In the genomic region with DNA sequence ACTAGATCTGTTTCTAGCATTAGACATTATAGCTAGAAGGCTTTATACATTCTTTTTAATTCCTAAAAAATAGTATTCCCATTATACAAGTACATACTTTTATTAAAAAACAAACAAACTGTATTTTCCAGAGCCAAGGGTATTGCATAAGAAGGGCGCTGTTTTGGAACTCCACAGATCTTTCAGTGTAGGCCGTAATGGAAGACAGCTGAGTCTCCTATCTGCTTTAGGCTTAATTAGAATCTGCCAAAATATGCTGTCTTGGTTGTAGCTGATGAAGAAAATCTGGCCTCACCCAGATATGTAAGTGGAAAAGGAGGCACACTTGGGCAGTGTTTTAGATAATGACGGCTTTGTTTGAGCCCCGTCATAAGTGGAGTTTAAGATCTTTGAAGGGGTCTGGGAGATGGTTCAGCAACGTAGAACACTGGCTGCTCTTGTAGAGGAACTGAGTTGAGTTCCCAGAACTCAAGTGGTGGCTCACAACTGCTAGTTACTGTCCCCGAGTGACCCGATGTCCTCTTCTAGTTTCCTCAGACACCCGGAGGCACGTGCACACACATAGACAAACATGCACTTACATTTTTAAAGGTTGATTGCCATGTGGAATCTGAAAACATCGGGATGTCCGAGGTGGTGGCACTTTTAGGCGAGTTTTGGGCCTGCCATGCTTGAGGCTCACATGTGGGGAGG, we compare ENCODE assay signal across 22 mouse cellular contexts.
A peak's percentile ranks its signal among the peaks of the same experiment; 100 is the strongest.
DNase-seq lines count a peak whose midpoint lies in the region; ATAC-seq and TF ChIP-seq lines count a peak whose summit lies in the region.
"Had no signal": no experiment of that assay in that cellular context is flagged by ENCODE, and none has a peak within 500 bp of the region (broad histone marks: within the 10 kb centered on the region; RNA-seq: fewer than 3 reads in every experiment).

No protein-coding gene starts in this region.

- H3K27ac ChIP-seq in heart, embryonic 11.5 days (ENCODE audit: low read depth, low read length): no peak overlapping the region
- H3K27ac ChIP-seq in liver, adult 2 months (replicated peaks; ENCODE audit: insufficient read depth, low read depth, low read length): no peak overlapping the region
- H3K27ac ChIP-seq in small intestine, adult 2 months (ENCODE audit: insufficient read depth, low read depth, low read length): peak overlapping the region; percentile 52; the same call in 1 of the 2 replicates
- H3K27ac ChIP-seq: embryonic facial prominence, embryonic 13.5 days; forebrain, embryonic 12.5 days; heart, embryonic 13.5 days; hindbrain, embryonic 13.5 days; hindbrain, postnatal 0 days had no signal

- H3K4me3 ChIP-seq in heart, embryonic 11.5 days (ENCODE audit: low read depth, low read length): no peak overlapping the region
- H3K4me3 ChIP-seq in liver, adult 2 months (ENCODE audit: insufficient read depth, low read depth, low read length): no peak overlapping the region
- H3K4me3 ChIP-seq in small intestine, adult 2 months (ENCODE audit: low read depth, low read length): no peak overlapping the region
- H3K4me3 ChIP-seq: embryonic facial prominence, embryonic 13.5 days; forebrain, embryonic 12.5 days; heart, embryonic 13.5 days; hindbrain, embryonic 13.5 days had no signal

- TF ChIP-seq POLR2A in liver, adult 2 months (IDR thresholded peaks at IDR 0.05; ENCODE audit: extremely low read depth, insufficient read depth, low read length): no peak
- TF ChIP-seq POLR2A in small intestine, adult 2 months (IDR thresholded peaks at IDR 0.05; ENCODE audit: low read depth, low read length): no peak

- no peak overlapping the region for H3K4me2 ChIP-seq in heart, embryonic 11.5 days
- H3K4me2 ChIP-seq: embryonic facial prominence, embryonic 13.5 days; forebrain, embryonic 12.5 days; heart, embryonic 13.5 days; hindbrain, embryonic 13.5 days had no signal

- no peaks in the 10 kb centered on the region for H3K9me3 ChIP-seq in heart, embryonic 11.5 days (replicated peaks; ENCODE audit: control insufficient read depth, low read length)
- H3K9me3 ChIP-seq: embryonic facial prominence, embryonic 13.5 days; forebrain, embryonic 12.5 days; G1E; heart, embryonic 13.5 days; hindbrain, embryonic 13.5 days had no signal

- no peaks in the 10 kb centered on the region for H3K79me2 ChIP-seq in liver, adult 2 months (ENCODE audit: control insufficient read depth, insufficient read depth, low read length)

- H3K9ac ChIP-seq in heart, embryonic 11.5 days (ENCODE audit: low read depth, low read length): no peak overlapping the region
- H3K9ac ChIP-seq in liver, adult 2 months (ENCODE audit: low read depth, low read length): no peak overlapping the region
- H3K9ac ChIP-seq: embryonic facial prominence, embryonic 13.5 days; forebrain, embryonic 12.5 days; heart, embryonic 13.5 days; hindbrain, embryonic 13.5 days had no signal

- H3K27me3 ChIP-seq in heart, embryonic 11.5 days (ENCODE audit: control insufficient read depth, insufficient read depth, low read length): 0 out of 2 replicates have a peak, but pooled peaks cover 3% of the 10 kb centered on the region
- no peaks in the 10 kb centered on the region for H3K27me3 ChIP-seq in liver, adult 2 months (ENCODE audit: control insufficient read depth, insufficient read depth, low read length)
- H3K27me3 ChIP-seq in small intestine, adult 2 months (ENCODE audit: control insufficient read depth, insufficient read depth, low read length): no peaks in the 10 kb centered on the region
- H3K27me3 ChIP-seq: embryonic facial prominence, embryonic 13.5 days; forebrain, embryonic 12.5 days; heart, embryonic 13.5 days; hindbrain, embryonic 13.5 days had no signal

- WGBS in heart, embryonic 11.5 days (ENCODE audit: insufficient replicate concordance): 63% methylated on average over 12 of the region's 12 CpGs
- 73% methylated on average over 12 of the region's 12 CpGs for WGBS in liver, adult 2 months
- WGBS in small intestine, adult 2 months: 77% methylated on average over 12 of the region's 12 CpGs

- H3K36me3 ChIP-seq in heart, embryonic 11.5 days (ENCODE audit: control insufficient read depth, insufficient read depth, low read length): no peaks in the 10 kb centered on the region
- H3K36me3 ChIP-seq in liver, adult 2 months (ENCODE audit: control insufficient read depth, insufficient read depth, low read length): no peaks in the 10 kb centered on the region
- H3K36me3 ChIP-seq in small intestine, adult 2 months (ENCODE audit: control insufficient read depth, insufficient read depth, low read length): no peaks in the 10 kb centered on the region
- H3K36me3 ChIP-seq: embryonic facial prominence, embryonic 13.5 days; forebrain, embryonic 12.5 days; G1E; heart, embryonic 13.5 days; hindbrain, embryonic 13.5 days had no signal

- peak; percentile 91 for DNase-seq in heart, adult 11 months
- peak; percentile 37 for DNase-seq in liver, adult 2 months (ENCODE audit: extremely low read depth, low read depth, low spot score)
- DNase-seq in liver: no peak
- DNase-seq in lung, postnatal 10 days: peak; percentile 28
- DNase-seq in gastrocnemius, adult 8-10 months (ENCODE audit: low spot score in 2 of 2): no peak
- DNase-seq in urinary bladder, postnatal 36 days (ENCODE audit: low spot score in 2 of 2): no peak
- DNase-seq: adrenal gland, postnatal 10 days; B cell, adult 2 months; cerebellum, adult 11-12 months; cerebellum, adult 9-11 months; cerebellum, postnatal 36 days; gastrocnemius, postnatal 14 days had no signal

- ATAC-seq in heart, embryonic 11.5 days (replicated peaks; ENCODE audit: insufficient number of reproducible peaks, low FRiP score, low TSS enrichment): no peak
- ATAC-seq: CD4-positive, CD25-positive, alpha-beta regulatory T cell, adult 4 months; forebrain, embryonic 16.5 days; hindbrain, postnatal 0 days had no signal

- TF ChIP-seq CTCF in liver, adult 2 months (IDR thresholded peaks at IDR 0.05; ENCODE audit: low read depth, low read length): no peak
- TF ChIP-seq CTCF in small intestine, adult 2 months (IDR thresholded peaks at IDR 0.05; ENCODE audit: extremely low read depth, insufficient read length, insufficient replicate concordance, low read depth, low read length): no peak

- no peaks in the 10 kb centered on the region for H3K4me1 ChIP-seq in heart, embryonic 11.5 days (ENCODE audit: control insufficient read depth, insufficient read depth, low read length)
- no peaks in the 10 kb centered on the region for H3K4me1 ChIP-seq in liver, adult 2 months (ENCODE audit: control insufficient read depth, insufficient read depth, low read length)
- H3K4me1 ChIP-seq in small intestine, adult 2 months (ENCODE audit: control insufficient read depth, insufficient read depth, insufficient read length, low read length): no peaks in the 10 kb centered on the region; the same call in 1 of the 2 replicates
- H3K4me1 ChIP-seq: forebrain, embryonic 12.5 days; hindbrain, embryonic 13.5 days had no signal

Comparison
In these comparisons a context has a peak if more than half of its experiments do, and no peak if none do; other contexts are left out.
1. DNase-seq: peak in heart, adult 11 months (single experiment), liver, adult 2 months (single experiment) and lung, postnatal 10 days (single experiment); none in liver (single experiment), gastrocnemius, adult 8-10 months (0 of 2) and urinary bladder, postnatal 36 days (0 of 2).